Comparison of ENCODE assay signal across 17 mouse cellular contexts in genomic region chr3:84086337-84086736, GRCm38 (mm10).
"Had no signal": no experiment of that assay in that cellular context is flagged by ENCODE, and none has a peak within 500 bp of the region (broad histone marks: within the 10 kb centered on the region; RNA-seq: fewer than 3 reads in every experiment).

No protein-coding gene starts in this region.

- ATAC-seq: midbrain, embryonic 16.5 days had no signal

- H3K4me3 ChIP-seq: midbrain, embryonic 12.5 days; myocyte; neural tube, embryonic 13.5 days; neural tube, embryonic 15.5 days had no signal

- H3K27ac ChIP-seq: midbrain, embryonic 12.5 days; neural tube, embryonic 13.5 days; neural tube, embryonic 15.5 days had no signal

- H3K9ac ChIP-seq: lung, embryonic 14.5 days; midbrain, embryonic 12.5 days; neural tube, embryonic 13.5 days; neural tube, embryonic 15.5 days had no signal

- H3K36me3 ChIP-seq: midbrain, embryonic 12.5 days; neural tube, embryonic 13.5 days; neural tube, embryonic 15.5 days had no signal

- H3K27me3 ChIP-seq: neural tube, embryonic 13.5 days; neural tube, embryonic 15.5 days had no signal

- DNase-seq: lung, adult 18-20 months; lung, embryonic 14.5 days; lung, postnatal 10 days; lung, postnatal 4 days; midbrain, embryonic 14.5 days; right cerebral cortex, adult 18-20 months; right cerebral cortex, postnatal 25 days; right cerebral cortex, postnatal 4 days; spleen, adult 18-20 months; thymus, adult 18-20 months; thymus, postnatal 14 days; thymus, postnatal 36 days had no signal

- H3K4me1 ChIP-seq: neural tube, embryonic 13.5 days; neural tube, embryonic 15.5 days had no signal

- H3K4me2 ChIP-seq: lung, embryonic 14.5 days; midbrain, embryonic 12.5 days; neural tube, embryonic 13.5 days; neural tube, embryonic 15.5 days had no signal
